Comparison of ENCODE assay signal across 8 mouse cellular contexts in genomic region chr3:51342152-51342551, GRCm38 (mm10). TPM values are rescaled to one million over a fixed set of nuclear protein-coding genes. Genes with fewer than 3 reads are reported as not detected.
DNase-seq lines count a peak whose midpoint lies in the region; ATAC-seq and TF ChIP-seq lines count a peak whose summit lies in the region.

No protein-coding gene starts in this region.

- no peak for TF ChIP-seq CTCF in cerebellum, adult 2 months (IDR thresholded peaks at IDR 0.05; ENCODE audit: borderline replicate concordance, insufficient read depth, low read depth, low read length)
- TF ChIP-seq CTCF in spleen, adult 2 months (IDR thresholded peaks at IDR 0.05; ENCODE audit: extremely low read depth, insufficient read depth, insufficient read length, insufficient replicate concordance): no peak

- H3K27me3 ChIP-seq in cerebellum, adult 2 months (ENCODE audit: control insufficient read depth, insufficient read depth, low read length): no peaks in the 10 kb centered on the region
- no peaks in the 10 kb centered on the region for H3K27me3 ChIP-seq in spleen, adult 2 months (ENCODE audit: control insufficient read depth, insufficient read depth, low read length)
- H3K27me3 ChIP-seq in liver, embryonic 11.5 days (replicated peaks; ENCODE audit: control insufficient read depth, insufficient read depth, low read length): no peaks in the 10 kb centered on the region

- no peak for DNase-seq in cerebellum, adult 2 months
- DNase-seq in cerebellum, postnatal 4 days (ENCODE audit: low spot score in 2 of 2): no peak
- no peak for DNase-seq in spleen, adult 2 months (ENCODE audit: low read depth in 1 of 2, low spot score in 2 of 2)
- DNase-seq in spleen, adult 18-20 months: no peak
- peak; percentile 40 for DNase-seq in liver, embryonic 11.5 days (ENCODE audit: low spot score)
- DNase-seq in right cerebral cortex, postnatal 10 days (ENCODE audit: low spot score in 2 of 2): no peak
- no peak for DNase-seq in cerebellum, adult 8-10 months
- no peak for DNase-seq in left cerebral cortex, postnatal 25 days (ENCODE audit: low spot score in 2 of 2)

- no peaks in the 10 kb centered on the region for H3K36me3 ChIP-seq in spleen, adult 2 months (ENCODE audit: control insufficient read depth, insufficient read depth, low read length)
- H3K36me3 ChIP-seq in liver, embryonic 11.5 days (ENCODE audit: control insufficient read depth, insufficient read depth, low read length): no peaks in the 10 kb centered on the region

- no peaks in the 10 kb centered on the region; the same call in 1 of the 2 replicates for H3K4me1 ChIP-seq in cerebellum, adult 2 months (ENCODE audit: control insufficient read depth, insufficient read depth, low read length)
- no peaks in the 10 kb centered on the region; the same call in 1 of the 2 replicates for H3K4me1 ChIP-seq in spleen, adult 2 months (ENCODE audit: control insufficient read depth, insufficient read depth, insufficient read length)
- H3K4me1 ChIP-seq in liver, embryonic 11.5 days (replicated peaks; ENCODE audit: control insufficient read depth, insufficient read depth, low read length): peaks cover 8% of the 10 kb centered on the region

- H3K9me3 ChIP-seq in liver, embryonic 11.5 days (ENCODE audit: control insufficient read depth, low read length): no peaks in the 10 kb centered on the region

- H3K9ac ChIP-seq in liver, embryonic 11.5 days (ENCODE audit: low read depth, low read length): peak overlapping the region; percentile 99

- TF ChIP-seq POLR2A in cerebellum, adult 2 months (IDR thresholded peaks at IDR 0.05; ENCODE audit: borderline replicate concordance, insufficient read depth, low read length): no peak
- no peak for TF ChIP-seq POLR2A in spleen, adult 2 months (IDR thresholded peaks at IDR 0.05; ENCODE audit: low read depth, low read length)

- peak overlapping the region; percentile 97 for H3K4me2 ChIP-seq in liver, embryonic 11.5 days

- intact Hi-C loops in left cerebral cortex, postnatal 25 days (cut with DNase I): no loop called here

- peak overlapping the region; percentile 83 for H3K4me3 ChIP-seq in cerebellum, adult 2 months (replicated peaks; ENCODE audit: insufficient read depth, low read depth, low read length)
- H3K4me3 ChIP-seq in spleen, adult 2 months (ENCODE audit: extremely low read depth, insufficient read depth, insufficient read length): peak overlapping the region; percentile 96
- H3K4me3 ChIP-seq in liver, embryonic 11.5 days (ENCODE audit: low read depth, low read length): peak overlapping the region; percentile 98

- 20% methylated on average over 9 of the region's 9 CpGs for WGBS in cerebellum, adult 2 months
- WGBS in spleen, adult 2 months: 7% methylated on average over 9 of the region's 9 CpGs
- 10% methylated on average over 9 of the region's 9 CpGs for WGBS in liver, embryonic 11.5 days

- no peak for ATAC-seq in liver, embryonic 11.5 days (replicated peaks; ENCODE audit: low FRiP score)

- no peak overlapping the region for H3K27ac ChIP-seq in cerebellum, adult 2 months (ENCODE audit: insufficient read depth, low read length)
- H3K27ac ChIP-seq in spleen, adult 2 months (ENCODE audit: insufficient read depth, low read length): peak overlapping the region; percentile 78
- peak overlapping the region; percentile 99 for H3K27ac ChIP-seq in liver, embryonic 11.5 days (ENCODE audit: low read depth, low read length)

RNA-seq across cellular contexts. Expression of gene Elf2, which starts 1.7 kb away (rescaled TPM):
- 38.8 and 39.1 TPM in 2 replicates for polyA plus RNA-seq in cerebellum, adult 2 months (2012; rRNA removed)
- 36.6 and 45.7 TPM in 2 replicates for polyA plus RNA-seq in spleen, adult 2 months (2012; rRNA removed)
- polyA plus RNA-seq in liver, embryonic 11.5 days (2014; fragmentation: Nextera tagmentation; extraction: Ambion mirVana): 36.5 and 37.9 TPM in 2 replicates
- 10 to 100 TPM; 35.6 to 36.4 TPM for total RNA-seq in left cerebral cortex, postnatal 25 days (2021)

RNA-seq across cellular contexts. Expression of gene Mgarp, which starts 54.4 kb away (rescaled TPM):
- polyA plus RNA-seq in cerebellum, adult 2 months (2012; rRNA removed): 1.6 and 2.0 TPM in 2 replicates
- 0.36 TPM in 2 replicates for polyA plus RNA-seq in spleen, adult 2 months (2012; rRNA removed)
- 4.6 and 5.2 TPM in 2 replicates for polyA plus RNA-seq in liver, embryonic 11.5 days (2014; fragmentation: Nextera tagmentation; extraction: Ambion mirVana)
- not detected for total RNA-seq in left cerebral cortex, postnatal 25 days (2021)
